Mouse (Mus musculus): ENCODE data around the gene Sema4f. TPM values are rescaled to one million over a fixed set of nuclear protein-coding genes. Genes with fewer than 3 reads are reported as not detected.

Gene Sema4f
- polyA plus RNA-seq, 1 experiment from 2014 or later, result 0.30 TPM

Other genes with a start within 250 kb of the Sema4f start
- 105 and 121 TPM in 2 replicates for gene Pole4, start 234.4 kb downstream of the Sema4f start, polyA plus RNA-seq (2016; fragmentation: Nextera tagmentation; extraction: Ambion mirVana)
- gene Hk2, start 165.3 kb downstream of the Sema4f start, polyA plus RNA-seq (2016; fragmentation: Nextera tagmentation; extraction: Ambion mirVana), result 42.2 and 44.8 TPM in 2 replicates
- 0.34 and 0.87 TPM in 2 replicates for gene M1ap, start 7.1 kb upstream of the Sema4f start, polyA plus RNA-seq (2016; fragmentation: Nextera tagmentation; extraction: Ambion mirVana)
- gene Dok1, start 93.7 kb upstream of the Sema4f start, polyA plus RNA-seq (2016; fragmentation: Nextera tagmentation; extraction: Ambion mirVana), result 11.3 and 14.8 TPM in 2 replicates
- gene Loxl3, start 94.4 kb upstream of the Sema4f start, polyA plus RNA-seq (2016; fragmentation: Nextera tagmentation; extraction: Ambion mirVana), result 7.6 and 9.8 TPM in 2 replicates
- 154 and 170 TPM in 2 replicates for gene Aup1, start 114.8 kb upstream of the Sema4f start, polyA plus RNA-seq (2016; fragmentation: Nextera tagmentation; extraction: Ambion mirVana)
- 100 and 106 TPM in 2 replicates for gene Htra2, start 115.5 kb upstream of the Sema4f start, polyA plus RNA-seq (2016; fragmentation: Nextera tagmentation; extraction: Ambion mirVana)
- gene Dqx1, start 118.1 kb upstream of the Sema4f start, polyA plus RNA-seq (2016; fragmentation: Nextera tagmentation; extraction: Ambion mirVana), result 0.59 and 1.5 TPM in 2 replicates
- gene Tlx2, start 130.5 kb upstream of the Sema4f start, polyA plus RNA-seq (2016; fragmentation: Nextera tagmentation; extraction: Ambion mirVana), result 0.27 and 0.63 TPM in 2 replicates
- gene Pcgf1, start 138.1 kb upstream of the Sema4f start, polyA plus RNA-seq (2016; fragmentation: Nextera tagmentation; extraction: Ambion mirVana), result 16.7 and 24.4 TPM in 2 replicates
- gene Lbx2, start 146.6 kb upstream of the Sema4f start, polyA plus RNA-seq (2016; fragmentation: Nextera tagmentation; extraction: Ambion mirVana), result 0.55 TPM in 1 of 2 replicates, not detected in the other
- 1.8 and 2.4 TPM in 2 replicates for gene Ccdc142, start 161.8 kb upstream of the Sema4f start, polyA plus RNA-seq (2016; fragmentation: Nextera tagmentation; extraction: Ambion mirVana)
- gene Gm42688, start 161.8 kb upstream of the Sema4f start, polyA plus RNA-seq (2016; fragmentation: Nextera tagmentation; extraction: Ambion mirVana), result 1.4 and 2.0 TPM in 2 replicates
- gene Mrpl53, start 169.3 kb upstream of the Sema4f start, polyA plus RNA-seq (2016; fragmentation: Nextera tagmentation; extraction: Ambion mirVana), result 157 and 167 TPM in 2 replicates
- 24.5 and 42.5 TPM in 2 replicates for gene Mogs, start 175.7 kb upstream of the Sema4f start, polyA plus RNA-seq (2016; fragmentation: Nextera tagmentation; extraction: Ambion mirVana)
- 101 and 113 TPM in 2 replicates for gene Wbp1, start 181.8 kb upstream of the Sema4f start, polyA plus RNA-seq (2016; fragmentation: Nextera tagmentation; extraction: Ambion mirVana)
- 11.4 and 16.1 TPM in 2 replicates for gene Ino80b, start 185.7 kb upstream of the Sema4f start, polyA plus RNA-seq (2016; fragmentation: Nextera tagmentation; extraction: Ambion mirVana)
- 18.4 and 24.4 TPM in 2 replicates for gene Rtkn, start 195.7 kb upstream of the Sema4f start, polyA plus RNA-seq (2016; fragmentation: Nextera tagmentation; extraction: Ambion mirVana)
- 6.9 and 7.3 TPM in 2 replicates for gene Wdr54, start 216.6 kb upstream of the Sema4f start, polyA plus RNA-seq (2016; fragmentation: Nextera tagmentation; extraction: Ambion mirVana)
- 0.23 and 0.50 TPM in 2 replicates for gene 1700003E16Rik, start 216.6 kb upstream of the Sema4f start, polyA plus RNA-seq (2016; fragmentation: Nextera tagmentation; extraction: Ambion mirVana)
- 83.2 and 93.0 TPM in 2 replicates for gene Dctn1, start 226.2 kb upstream of the Sema4f start, polyA plus RNA-seq (2016; fragmentation: Nextera tagmentation; extraction: Ambion mirVana)

Data from heart, embryonic 10.5 days (tissue).